Mouse (Mus musculus) hindlimb bud, embryonic 11.5 days (tissue): ENCODE results near the gene Camkk2.

ENCODE experiments used
- DNase-seq: peaks from one replicate; pipeline ENCODE4 v3.0.0-alpha.2; 2012; ENCODE audit warnings: low read depth, low spot score; ENCODE audit errors: extremely low spot score

Gene Camkk2

DNA sequence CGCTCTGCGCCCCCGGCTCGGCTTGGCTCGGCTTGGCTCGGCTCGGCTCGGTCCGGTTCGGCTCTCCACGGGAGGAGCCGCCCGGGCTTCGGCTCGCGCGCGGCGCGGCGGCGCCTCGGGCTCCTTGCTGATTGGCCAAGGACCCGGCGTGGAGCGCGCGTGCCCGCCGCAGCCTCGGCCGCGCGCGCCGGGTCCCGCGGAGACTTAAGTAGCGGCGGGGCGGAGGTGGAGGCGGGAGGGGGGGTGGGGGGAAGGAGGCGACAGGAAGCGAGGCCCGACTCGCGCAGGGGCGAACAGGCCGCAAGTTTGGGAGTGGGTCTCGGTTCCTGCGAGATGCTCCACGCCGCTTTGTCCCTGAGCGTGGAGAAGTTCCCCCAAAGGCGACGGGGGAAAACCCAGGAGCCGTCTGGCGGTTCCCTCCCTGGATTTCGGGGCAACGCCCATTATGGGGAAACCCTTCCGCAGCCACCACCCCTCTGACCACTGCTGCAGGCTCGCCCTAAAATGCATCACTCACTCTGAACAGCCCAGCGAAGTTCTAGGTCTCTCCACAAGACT lies at the start of gene Camkk2:
TSS of gene Camkk2 (minus strand) at position 133 of the 558 bp plus-strand sequence.
- DNase-seq: peak; percentile 28

DNA sequence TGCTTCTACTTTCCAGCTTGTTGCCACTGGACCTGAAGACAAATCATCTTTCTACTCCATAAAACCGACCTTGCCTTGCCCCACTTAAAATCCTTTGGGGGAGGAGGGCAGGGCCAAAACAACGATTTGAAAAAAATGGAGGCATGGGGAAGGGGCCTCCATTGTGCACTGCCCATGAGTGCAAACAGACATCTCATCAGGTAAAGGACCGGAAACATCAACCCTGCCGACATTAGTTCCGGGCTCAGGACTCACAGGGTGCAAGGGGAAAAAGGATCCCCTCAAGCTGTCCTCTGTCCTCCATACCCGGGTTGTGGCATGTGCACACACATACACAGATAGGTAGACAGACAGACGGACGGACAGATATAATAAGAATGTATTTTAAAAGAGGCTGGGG lies 45.9 kb upstream of the Camkk2 start:
- DNase-seq: no peak

DNA sequence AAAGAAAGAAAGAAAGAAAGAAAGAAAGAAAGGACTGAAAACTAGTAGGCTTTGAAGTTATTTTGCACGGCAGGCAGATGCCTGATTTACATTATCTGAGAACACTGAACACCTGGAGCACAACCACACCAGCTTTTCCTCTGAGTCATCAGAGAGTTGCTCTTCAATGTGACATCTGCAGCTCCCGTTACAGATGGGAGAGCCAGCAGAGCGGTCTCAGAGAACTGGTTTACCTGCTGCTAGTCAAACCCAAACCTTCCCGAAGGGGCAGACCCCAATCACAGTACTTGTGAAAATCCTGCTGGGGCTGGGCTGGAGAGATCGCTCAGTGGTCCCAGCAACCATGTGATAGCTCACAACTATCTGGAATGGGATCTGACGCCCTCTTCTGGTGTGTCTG lies 45.2 kb upstream of the Camkk2 start:
- DNase-seq: no peak

DNA sequence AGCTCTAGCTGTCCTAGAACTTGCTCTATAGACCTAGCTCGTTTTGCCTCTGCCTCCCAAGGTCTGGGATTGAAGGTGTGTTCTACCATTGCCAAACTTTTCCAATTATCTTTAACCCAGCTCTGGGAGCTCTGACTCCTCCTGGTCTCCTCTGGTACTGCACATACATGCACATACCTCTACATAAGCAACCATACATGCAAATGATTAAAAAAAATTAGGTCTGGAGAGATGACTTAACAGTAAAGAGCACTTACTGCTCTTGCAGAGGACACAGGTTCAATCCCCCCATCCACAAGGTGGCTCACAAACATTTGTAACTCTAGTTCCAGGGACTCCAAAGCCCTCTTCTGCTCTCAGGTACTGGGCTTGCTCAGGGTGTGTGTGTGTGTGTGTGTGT lies 44.8 kb upstream of the Camkk2 start:
- DNase-seq: no peak

DNA sequence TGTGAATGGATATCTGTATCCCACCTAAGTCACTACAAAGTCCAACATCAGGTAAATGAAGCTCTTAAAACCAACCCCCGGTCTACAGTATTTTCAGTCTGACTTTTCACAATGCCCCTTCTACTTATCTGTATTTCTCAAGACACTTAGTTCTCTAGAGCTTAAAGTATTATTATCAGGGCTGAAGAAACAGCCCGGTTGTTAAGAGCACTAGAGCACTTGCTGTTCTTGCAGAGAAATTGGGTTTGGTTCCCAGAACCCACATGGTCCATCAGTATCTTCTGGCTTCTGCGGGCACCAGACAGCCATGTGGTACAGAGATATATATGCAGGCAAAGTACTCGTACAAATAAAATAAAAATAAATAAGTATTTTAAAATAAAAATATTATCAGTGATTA lies 43.2 kb upstream of the Camkk2 start:
- DNase-seq: no peak

DNA sequence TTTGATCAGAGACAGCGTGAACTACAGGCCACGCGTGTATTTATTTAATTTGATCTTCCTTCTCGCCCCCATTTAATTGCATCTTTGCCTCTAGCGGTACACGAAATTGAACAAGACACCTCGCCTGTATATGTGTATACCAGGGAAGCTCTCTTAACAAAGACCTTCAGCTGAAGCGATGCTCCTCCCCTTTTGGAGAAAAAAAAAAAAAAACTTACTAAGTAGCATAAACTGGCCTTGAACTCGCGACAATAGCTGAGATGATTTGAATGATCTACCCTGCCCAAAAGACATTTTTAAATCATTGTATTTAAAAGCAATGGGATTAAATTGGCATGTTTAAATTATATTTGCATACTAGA lies 42.3 kb upstream of the Camkk2 start:
- no peak for DNase-seq

DNA sequence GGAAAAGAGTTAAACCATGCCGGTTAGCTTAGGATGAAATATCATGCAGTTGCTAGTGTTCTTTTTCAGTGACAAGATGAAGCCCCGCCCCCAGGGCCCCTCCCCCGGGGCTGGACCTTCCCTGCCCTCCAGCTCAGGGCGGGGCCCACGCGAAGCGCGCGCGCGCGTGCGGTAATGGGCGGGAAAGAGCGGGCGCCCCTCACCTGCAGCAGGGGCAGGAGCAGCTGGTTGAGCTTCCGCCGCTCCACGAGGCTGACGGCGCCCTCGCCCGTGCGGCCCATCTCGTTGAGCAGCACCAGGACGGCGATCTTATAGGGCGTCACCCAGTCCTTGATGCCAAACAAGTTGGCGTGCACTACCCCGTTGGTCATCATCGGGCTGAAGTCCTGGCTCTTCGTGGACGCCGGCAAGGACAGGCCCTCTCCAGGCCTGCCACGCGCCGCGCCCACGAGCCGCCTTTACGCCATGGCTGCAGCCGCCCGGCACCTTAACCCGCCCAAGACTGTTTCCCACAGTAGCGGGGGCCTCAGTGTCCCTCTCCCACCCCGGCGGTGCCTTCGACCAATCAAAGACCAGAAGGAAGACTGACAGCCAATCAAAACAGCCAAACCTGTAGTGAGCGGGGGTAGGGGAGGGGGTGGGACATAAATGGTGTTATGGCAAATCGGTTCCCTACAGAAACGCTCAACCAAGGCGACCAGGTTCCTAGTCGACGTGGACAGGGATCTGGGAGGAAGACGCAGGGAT lies 41.7 kb upstream of the Camkk2 start, which contains the start of gene Anapc5:
TSS of gene Anapc5 (minus strand) at position 563 of the 747 bp plus-strand sequence.
- peak; percentile 93 for DNase-seq

DNA sequence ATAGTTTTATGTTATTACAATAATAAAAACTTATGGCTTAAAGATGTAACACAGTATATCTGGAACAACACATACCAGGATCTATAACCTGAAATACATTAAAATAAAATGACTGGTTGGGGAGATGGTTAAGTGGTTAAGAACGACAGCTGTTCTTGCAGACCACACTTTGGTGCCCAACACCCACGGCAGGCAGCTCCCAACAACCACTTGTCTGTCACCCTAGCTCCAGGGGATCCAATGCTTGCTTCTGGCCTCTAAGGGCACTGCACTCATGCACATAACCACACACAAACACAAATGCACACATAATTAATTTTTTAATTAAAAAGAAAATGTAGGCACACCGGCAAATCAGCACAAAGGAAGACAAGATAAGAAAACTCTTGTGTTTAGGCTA lies 33.5 kb upstream of the Camkk2 start:
- no peak for DNase-seq

DNA sequence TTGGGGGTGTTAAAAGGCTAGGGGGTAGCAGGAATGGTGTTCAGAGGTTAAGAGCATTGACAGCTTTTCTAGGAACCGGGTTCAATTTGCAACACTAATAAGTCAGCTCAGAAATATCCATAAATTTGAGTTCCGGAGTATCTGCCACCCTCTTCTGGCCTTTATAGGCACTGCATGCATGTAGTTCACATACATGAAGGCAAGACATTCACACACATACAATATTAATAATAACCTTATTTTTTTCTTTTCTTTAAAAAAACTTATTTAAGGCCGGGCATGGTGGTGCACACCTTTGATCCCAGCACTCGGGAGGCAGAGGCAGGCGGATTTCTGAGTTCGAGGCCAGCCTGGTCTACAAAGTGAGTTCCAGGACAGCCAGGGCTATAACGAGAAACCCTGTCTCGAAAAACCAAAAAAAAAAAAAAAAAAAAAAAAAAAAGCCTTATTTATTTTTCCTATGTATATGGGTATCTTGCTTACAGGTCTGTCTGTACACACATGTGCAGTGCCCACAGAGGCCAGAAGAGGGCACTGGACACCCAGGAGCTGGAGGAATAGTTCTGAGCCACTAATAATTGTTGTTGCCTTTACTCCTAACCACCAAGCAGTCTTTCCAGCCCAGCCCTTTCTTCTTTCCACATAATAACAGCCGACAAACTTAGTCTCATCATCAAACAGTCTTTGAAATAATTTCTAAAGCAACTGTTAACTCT lies 32.3 kb upstream of the Camkk2 start:
- peak; percentile 42 for DNase-seq

DNA sequence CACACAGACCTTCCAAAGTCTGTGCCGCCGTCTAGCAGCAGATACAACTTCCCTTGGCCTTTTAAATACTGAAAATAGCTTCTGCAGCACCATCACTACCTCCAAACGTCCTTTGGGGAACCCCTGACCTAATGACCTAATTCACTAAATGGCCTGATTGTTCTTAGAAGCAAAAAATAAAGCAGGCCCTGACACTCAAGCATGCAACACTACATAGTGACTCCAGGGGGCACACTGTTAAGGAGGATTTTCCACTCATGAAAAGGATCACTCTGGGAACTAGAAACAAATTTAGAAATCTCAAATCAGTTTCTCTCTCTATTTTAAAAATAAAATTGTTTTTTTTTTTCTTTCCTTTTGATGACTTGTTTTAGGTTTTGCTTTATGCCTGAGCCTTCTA lies 26.3 kb upstream of the Camkk2 start:
- no peak for DNase-seq

DNA sequence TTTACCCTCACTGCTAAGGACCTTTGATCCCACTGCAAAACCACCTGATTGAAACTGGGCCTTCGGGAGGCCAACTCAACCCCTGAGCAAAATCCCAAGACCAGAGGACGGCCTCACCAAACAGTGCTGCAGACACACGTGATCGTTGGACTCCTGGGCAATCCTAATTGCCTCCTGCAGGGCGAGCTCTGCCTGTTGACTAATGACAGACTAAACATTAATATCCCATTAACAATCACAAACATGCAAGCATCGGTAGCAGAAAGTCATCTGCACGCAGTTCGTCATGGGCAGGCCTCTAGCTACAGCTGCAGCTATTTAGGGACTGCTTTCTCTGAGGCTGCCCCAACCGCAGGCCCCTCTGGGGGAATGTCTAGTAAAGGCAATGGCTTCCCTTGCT lies 23.5 kb upstream of the Camkk2 start:
- no peak for DNase-seq

DNA sequence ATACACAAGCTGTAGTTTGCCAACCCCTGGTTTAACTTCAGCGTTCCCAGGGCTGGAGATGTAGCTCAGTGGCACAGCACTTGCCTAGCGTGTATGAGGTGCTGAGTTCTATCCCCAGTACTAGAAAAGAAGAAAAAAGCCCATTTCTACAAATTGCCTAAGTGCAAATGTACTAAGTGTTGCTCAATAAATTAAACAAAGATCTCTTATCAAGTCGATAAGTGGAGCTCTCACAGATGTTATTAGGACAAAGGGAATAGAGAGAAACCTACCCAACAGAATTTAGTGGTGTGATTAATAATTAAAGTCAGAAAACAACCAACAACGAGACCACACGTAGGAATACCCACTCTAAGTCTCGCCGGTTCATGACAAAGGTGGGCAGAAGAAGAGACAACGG lies 22.5 kb upstream of the Camkk2 start:
- DNase-seq: no peak

DNA sequence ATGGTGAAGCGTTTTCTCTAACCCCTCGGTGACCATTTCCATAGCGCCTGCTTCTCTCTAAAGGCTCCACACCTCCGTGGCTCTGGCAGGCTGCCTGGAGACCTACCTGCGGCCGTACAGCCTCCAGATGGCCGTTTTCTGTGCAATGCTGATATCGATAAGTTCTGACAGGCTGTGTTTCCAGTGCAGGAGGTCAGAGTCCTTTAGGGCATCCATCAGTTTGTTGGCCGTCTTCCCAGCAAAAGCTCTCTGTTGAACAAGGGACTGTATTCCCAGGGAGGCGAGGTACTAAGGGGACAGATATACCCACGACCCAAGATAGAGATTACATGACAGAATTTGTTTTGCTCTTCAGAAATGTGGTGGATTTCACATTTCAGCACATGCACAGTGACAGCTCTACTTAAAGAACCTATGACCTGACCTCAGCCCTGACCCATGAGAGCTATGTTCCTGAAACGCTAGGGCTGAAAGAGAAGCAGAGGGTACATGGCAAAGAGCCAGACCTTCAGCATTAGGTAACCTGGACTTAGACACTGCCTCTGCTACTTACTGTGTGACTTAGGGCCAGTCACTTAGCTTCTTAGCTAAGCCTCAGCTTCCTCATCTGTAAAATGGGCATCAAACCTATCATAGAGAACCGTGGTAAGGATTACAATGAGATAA lies 21.3 kb upstream of the Camkk2 start:
- no peak for DNase-seq

DNA sequence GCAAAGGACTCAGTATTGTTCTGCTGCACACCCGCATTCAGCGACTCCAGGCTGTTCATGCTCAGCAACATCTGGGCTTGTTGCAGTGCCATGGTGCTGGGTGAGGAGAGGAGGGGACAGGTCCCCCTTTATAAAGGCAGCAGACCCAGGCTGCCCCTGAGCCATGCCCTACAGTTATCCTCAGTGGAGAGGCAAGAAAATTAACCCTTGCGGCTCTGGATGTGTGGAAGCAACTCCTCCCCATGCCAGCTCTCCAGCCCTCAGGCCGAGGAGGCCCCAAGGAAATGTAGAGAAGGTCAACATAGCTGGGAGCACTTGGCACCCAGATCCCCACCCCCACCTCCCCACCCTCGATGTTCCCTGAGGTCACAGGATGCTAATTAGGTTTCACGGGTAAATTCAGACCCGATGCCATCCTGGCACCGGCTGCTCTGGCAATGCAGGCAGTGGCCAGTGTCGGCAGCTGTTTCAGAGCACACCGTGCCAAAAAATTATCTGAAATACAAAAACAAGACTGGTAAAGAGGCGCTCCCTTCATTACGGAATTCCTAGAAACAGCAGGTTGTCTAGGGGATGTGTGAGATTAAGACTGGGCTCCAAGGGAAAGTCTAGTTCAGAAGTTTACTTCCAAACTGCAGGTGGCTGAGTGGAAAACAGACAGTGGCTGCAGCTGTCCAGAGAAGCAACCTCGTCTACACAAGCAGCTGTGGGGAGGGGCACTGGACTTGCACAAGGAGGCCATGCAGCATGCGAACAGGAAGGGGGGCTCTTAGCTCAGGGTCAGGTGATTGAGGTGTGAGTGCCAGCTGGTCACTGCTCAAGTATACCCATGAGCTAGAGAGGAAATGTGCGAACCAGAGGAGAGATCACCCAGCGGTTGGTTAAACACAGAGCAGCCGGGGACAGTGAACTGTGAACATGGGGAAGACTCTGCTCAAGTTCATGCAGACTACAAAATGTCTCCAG lies 20.5 kb upstream of the Camkk2 start:
- DNase-seq: no peak

DNA sequence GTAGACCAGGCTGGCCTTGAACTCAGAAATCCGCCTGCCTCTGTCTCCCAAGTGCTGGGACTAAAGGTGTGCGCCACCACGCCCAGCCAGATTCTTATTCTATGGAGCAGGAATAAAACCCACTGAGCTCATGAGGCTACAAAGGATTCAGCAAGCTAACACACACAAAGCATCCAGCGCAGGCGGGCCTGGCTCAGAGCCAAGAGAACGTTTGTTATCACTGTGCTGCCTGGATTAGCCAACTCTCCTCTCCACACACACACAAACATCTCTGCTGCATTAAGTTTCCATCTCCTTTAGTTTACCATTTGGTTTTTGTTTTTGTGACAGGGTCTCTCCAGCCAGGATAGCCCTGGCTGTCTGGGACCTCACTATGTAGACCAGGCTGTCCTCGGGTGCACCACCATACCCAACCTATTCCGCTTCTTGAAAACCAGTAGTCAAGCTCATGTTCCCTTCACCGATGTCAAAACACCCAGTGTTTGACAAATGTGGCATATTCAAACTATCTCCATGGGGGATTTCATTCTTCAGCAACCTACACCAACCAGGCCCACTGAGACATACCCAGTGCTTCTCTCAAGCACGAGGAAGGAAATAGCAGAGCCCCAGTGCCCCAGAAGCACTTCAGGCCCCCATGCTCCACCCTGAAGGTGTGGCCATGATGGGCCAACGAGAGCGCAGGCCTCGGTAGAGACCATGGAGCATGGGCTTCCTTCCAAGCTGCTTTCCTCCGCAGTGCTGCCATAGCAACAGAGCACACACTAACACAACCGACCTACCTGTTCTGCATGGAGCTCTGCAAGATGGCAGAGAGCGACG lies 19.6 kb upstream of the Camkk2 start:
- DNase-seq: no peak

DNA sequence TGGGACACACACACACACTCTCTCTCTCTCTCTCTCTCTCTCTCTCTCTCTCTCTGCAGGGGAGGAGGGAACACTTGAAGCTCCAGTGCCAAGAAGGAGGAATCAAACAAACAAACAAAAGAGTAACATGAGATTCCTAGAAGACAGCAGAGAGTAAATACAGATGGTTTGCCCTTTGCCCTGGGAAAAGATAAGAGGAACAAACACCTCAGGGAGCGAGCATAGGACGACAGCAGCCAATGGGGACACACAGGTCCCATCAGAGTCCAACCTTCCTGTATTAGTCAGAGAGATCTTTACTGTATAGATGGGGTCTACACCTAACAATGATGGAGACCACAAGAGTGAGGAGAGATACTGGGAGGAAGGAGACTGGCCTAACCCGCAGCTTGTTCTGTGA lies 18.7 kb upstream of the Camkk2 start:
- DNase-seq: no peak

DNA sequence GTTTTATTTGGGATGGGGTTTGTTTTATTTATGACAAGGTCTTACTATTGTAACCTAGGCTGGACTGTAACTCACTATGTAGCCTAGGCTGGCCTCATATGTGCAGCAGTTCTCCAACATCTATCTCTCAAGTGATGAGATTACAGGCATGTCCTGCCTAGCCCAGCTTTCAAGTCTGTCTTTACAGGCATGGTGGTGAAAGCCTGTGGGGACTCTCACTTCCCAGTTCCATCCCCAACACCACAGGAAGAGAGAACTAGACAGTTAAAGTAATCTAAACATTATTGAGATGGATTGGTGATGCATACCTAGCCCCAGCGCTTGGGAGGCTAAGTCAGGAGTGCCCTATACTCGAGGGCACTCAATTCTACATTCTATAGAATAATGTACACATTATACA lies 9.5 kb upstream of the Camkk2 start:
- DNase-seq: no peak

DNA sequence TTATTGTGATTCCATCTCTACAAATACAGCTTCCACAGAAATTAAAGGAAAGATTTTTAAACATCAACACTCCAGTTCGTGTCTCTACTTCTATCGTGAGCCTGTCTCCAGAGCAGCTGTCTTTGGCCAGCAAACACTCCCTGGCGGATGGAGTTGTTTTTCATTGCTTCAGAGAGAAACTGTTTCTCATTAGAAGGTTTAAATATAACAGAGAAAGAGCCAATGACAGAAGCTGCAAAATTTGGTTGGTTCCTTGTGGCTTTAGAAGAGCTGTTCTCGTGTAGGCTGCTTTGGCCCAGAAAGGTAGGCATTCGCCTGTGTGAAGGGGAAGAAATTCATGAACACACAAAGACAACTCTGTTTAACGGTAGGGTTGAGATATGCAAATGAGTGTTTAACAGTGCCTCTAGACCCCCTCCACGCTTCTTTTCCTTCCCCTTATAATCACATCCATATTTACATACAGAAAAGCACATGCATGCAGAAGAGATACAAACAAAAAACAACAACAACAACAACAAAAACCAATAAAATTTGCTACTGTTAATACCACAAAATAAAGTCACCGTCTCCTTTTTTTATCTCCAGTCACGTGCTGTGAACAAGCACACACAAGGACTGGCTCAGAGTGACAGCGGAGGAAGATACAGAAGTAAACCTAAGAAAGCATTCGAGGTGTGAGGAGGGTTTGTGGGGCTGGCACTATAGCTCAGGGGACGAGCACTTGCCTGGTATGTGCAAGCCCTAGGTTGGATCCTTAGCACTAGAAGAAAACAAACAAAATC lies 7.0 kb upstream of the Camkk2 start:
- peak; percentile 8 for DNase-seq
